Mouse (Mus musculus) heart, adult 10 weeks (tissue): ENCODE measurements around the gene Ccnyl1. TPM values are rescaled to one million over a fixed set of nuclear protein-coding genes. Genes with fewer than 3 reads are reported as not detected.

Experiments used
- polyA plus RNA-seq: library from polyadenylated mRNA; stranded (reverse); fragments of 350-450 nt; fragmentation: Illumina TruSeq; extraction: RNeasy Lipid Tissue Mini Kit (QIAGEN cat#74804); gene quantifications from one replicate; pipeline ENCODE4 v1.2.3, GENCODE M21; 2014; ENCODE audit warnings: low read depth, low replicate concordance

Gene Ccnyl1
- 15.4 TPM for polyA plus RNA-seq

DNA sequence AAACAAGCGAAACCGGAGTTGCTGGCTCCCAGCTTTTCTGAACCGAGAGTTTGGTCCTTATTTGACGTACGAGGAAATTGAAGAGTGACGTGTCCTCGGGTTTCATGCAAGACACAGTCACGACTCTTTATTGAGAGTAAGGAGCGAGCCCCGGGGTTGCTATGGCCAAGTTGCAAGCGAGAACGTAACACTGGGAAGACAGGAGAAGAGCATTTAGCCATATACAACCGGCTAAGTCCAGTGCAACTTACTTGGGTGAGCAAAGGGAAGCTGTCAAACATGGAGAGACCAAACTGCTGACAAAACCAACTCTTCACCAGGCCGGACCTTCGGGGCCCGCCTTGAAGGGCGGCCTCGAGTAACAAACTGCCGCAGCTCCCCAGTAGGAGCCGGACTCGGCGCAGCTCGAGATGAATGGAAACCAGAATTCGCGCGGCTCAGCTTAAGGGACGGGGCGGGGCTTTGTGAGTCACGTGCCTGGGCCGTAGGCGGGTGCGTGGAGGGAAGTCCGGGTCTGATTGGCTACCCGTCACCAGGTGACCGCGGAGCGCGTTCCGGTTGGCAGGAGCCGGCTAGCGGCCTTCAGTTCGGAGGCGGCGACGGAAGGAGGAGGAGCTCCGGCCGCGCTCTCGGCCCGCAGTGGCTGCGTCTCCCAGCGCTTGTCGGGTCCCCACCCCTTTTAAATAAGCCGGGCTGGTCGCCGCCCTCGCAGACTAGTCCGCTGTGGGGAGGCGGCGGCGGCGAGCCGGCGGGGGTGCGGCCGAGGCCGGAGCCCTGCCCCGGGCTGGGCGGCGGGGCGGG lies at the start of gene Ccnyl1:
Gene Ccnyl1 (plus strand): TSS at position 243 of the 801 bp plus-strand sequence.

DNA sequence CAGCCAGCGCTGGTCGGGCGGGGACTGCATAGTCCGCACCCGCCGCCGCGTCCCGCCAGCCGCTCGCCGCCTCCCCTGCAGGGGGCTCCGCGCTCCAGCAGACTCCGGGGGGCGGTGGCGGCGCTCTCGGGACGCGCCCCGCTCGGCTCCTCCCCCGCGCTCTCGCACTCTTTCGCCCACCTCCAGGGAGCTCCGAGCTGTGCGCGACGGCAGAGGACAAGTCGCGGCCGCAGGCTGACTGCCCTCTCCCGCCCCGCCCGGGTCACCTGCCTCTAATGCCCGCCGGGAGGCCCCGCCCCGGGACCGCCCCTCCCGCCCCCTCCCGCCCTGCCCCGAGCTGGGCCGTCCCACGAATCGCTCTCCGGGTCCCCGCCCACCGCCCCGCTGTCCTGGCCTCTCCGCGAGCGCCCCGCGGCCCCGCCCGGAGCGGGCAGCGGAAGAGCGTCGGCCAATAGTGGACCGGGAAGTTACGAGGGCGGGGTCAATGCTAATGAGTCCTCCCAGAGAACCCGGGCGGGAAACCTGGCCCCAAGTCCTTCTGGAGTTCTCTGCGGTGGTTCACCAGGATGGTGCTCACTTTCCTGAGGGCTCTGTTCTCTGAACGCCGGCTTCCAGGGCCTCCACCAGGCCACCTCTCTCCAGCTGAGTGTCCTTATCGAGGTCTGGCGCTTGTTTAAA lies 47.4 kb downstream of the Ccnyl1 start, which contains the start of gene Fzd5:
Gene Fzd5 (minus strand): TSS at position 250 of the 678 bp plus-strand sequence.

Other genes with a start within 250 kb of the Ccnyl1 start
- 11.3 TPM for gene Creb1, start 157.8 kb upstream of the Ccnyl1 start, polyA plus RNA-seq
- gene Mettl21a, start 73.2 kb upstream of the Ccnyl1 start, polyA plus RNA-seq, result 8.0 TPM
- gene Fzd5, start 47.3 kb downstream of the Ccnyl1 start, polyA plus RNA-seq, result 2.2 TPM